Mouse (Mus musculus) bone marrow, adult 2 months (tissue): Measurements from ENCODE around the gene Tet3.

Source experiments
- CTCF ChIP-seq: fragments of 200-500 bp; IDR thresholded peaks from 2 replicates; pipeline ENCODE4 v1.5.1; 2011; ENCODE audit warnings: low read length, control low read depth; ENCODE audit not compliant: control insufficient read depth, insufficient read depth
- POLR2A ChIP-seq: fragments of 200-500 bp; IDR thresholded peaks from 2 replicates; pipeline ENCODE4 v1.6.1; 2011; ENCODE audit warnings: low read depth, mild to moderate bottlenecking, control low read depth, low read length, borderline replicate concordance; ENCODE audit not compliant: control insufficient read depth

DNA sequence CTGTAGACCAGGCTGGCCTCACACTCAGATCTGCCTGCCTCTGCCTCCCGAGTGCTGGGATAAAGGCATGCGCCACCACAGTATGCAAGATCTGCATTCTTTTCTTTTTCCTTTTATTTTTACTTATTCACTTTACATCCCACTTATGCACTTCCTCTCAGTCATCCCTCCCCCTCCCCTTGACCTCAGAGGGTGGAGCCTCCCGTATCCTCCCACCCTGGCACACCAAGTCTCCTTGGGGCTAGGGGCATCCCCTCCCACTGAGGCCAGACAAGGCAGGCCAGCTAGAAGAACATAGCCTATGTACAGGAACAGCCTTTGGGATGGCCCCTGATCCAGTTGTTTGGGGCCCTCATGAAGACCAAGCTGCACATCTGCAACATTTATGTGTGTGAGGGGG lies 41.4 kb downstream of the Tet3 start:
- TF ChIP-seq CTCF (no peak), POLR2A (no peak)
